Mouse (Mus musculus): ENCODE results near the gene Olfr1233.

Gene Olfr1233

GRCm38 (mm10) chr2:89342298-89342697, at the start of gene Olfr1233:
Olfr1233 (minus strand) TSS chr2:89342398.
- in situ Hi-C loops (cut with MboI; ENCODE audit: low pct_unique_long_range_greater_than_20kb in 1 of 2, low sequenced_read_pairs in 2 of 2, unreplicated experiment in 1 of 2) = no loop called here

GRCm38 (mm10) chr2:89364765-89365164, 22.6 kb upstream of the Olfr1233 start, which contains the start of gene Olfr1234:
Olfr1234 (minus strand) TSS chr2:89364865.
- in situ Hi-C loops (cut with MboI; ENCODE audit: low pct_unique_long_range_greater_than_20kb in 1 of 2, low sequenced_read_pairs in 2 of 2, unreplicated experiment in 1 of 2) = no loop called here

DNA sequence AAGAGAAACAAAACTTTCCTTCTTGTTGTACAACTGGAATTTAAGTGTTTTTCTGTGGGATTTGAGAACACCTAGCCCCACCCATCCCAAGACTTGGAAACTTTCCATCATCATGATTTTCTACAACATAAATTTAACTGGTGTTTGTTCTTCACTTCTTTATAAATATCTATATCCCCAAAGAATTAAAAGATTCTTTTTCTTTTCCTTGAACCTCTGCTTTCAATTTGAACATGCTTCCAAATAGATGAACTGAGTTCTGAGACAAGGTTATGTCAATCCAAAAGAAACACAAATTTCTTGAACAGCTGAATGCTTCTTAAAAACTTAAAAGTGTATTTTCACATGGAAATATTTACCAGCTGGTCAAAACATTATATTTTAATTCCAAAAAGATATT, 12.6 kb downstream of the Olfr1233 start, which contains the start of gene Olfr1232:
Olfr1232 (minus strand) TSS at position 101 of the 400 bp plus-strand sequence.
- in situ Hi-C loops (cut with MboI; ENCODE audit: low pct_unique_long_range_greater_than_20kb in 1 of 2, low sequenced_read_pairs in 2 of 2, unreplicated experiment in 1 of 2) = no loop called here

GRCm38 (mm10) chr2:89306974-89307373, 35.2 kb downstream of the Olfr1233 start, which contains the start of gene Olfr1231:
Olfr1231 (minus strand) TSS chr2:89307074.
- in situ Hi-C loops (cut with MboI; ENCODE audit: low pct_unique_long_range_greater_than_20kb in 1 of 2, low sequenced_read_pairs in 2 of 2, unreplicated experiment in 1 of 2) = no loop called here

- in situ Hi-C loops (cut with MboI; ENCODE audit: low pct_unique_long_range_greater_than_20kb in 1 of 2, low sequenced_read_pairs in 2 of 2, unreplicated experiment in 1 of 2) = no loop called here
Observed at GRCm38 (mm10) chr2:89297168-89297567, 45.0 kb downstream of the Olfr1233 start, which contains the start of gene Olfr1230. Olfr1230 (minus strand) TSS chr2:89297268.

- in situ Hi-C loops (cut with MboI; ENCODE audit: low pct_unique_long_range_greater_than_20kb in 1 of 2, low sequenced_read_pairs in 2 of 2, unreplicated experiment in 1 of 2) = no loop called here
Observed at GRCm38 (mm10) chr2:89287914-89288313, 54.3 kb downstream of the Olfr1233 start, which contains the start of gene Olfr1229. Olfr1229 (minus strand) TSS chr2:89288014.

All from mouse embryonic stem cell (cell line).